Mouse (Mus musculus): ENCODE results near the gene Prmt9. TPM values are rescaled to one million over a fixed set of nuclear protein-coding genes. Genes with fewer than 3 reads are reported as not detected.
A peak's percentile ranks its signal among the peaks of the same experiment; 100 is the strongest.

Prmt9 gene
- total and polyA plus RNA-seq, 3 experiments: 5.5 to 35.5 (median 30.6) TPM

DNA sequence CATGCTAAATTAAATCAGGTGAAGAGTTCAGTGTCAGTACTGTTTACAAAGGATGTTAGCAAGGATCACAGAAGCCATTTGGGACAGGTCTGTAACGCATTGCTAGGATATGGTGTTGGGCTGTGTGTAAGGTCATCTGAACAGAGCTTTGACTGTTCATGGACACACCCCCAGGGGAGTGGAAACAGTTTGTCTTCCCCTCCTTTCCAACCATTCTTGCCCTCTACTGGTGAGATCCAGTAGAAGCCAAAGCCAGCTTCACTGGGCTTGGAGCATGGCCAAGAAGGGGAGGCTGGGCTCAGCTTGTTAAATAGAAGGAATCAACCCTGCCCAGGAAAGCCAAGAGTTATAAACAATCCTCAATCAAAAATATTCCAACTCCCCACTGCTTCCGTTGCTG, 68.7 kb downstream of the Prmt9 start:
- Histone ChIP-seq H3K36me3 (replicated peaks) (no peaks in the 10 kb centered on the region), H3K27me3 (ENCODE audit: insufficient read depth, low read length) (peaks cover 32% of the 10 kb centered on the region), H3K9me3 (replicated peaks) (no peaks in the 10 kb centered on the region), H3K4me3 (ENCODE audit: low read depth, low read length) (no peak overlapping the region), H3K4me1 (ENCODE audit: insufficient read depth, low read depth, low read length) (peaks cover 3% of the 10 kb centered on the region)
- no peak for TF ChIP-seq POLR2AphosphoS5 (IDR thresholded peaks at IDR 0.05; ENCODE audit: insufficient replicate concordance, low read depth, low read length)
- TF ChIP-seq GATA1 (IDR thresholded peaks at IDR 0.05; ENCODE audit: borderline replicate concordance, low read length): no peak
- DNase-seq (ENCODE audit: low spot score): no peak
- peak; percentile 34; the same call in 1 of the 2 replicates for ATAC-seq (ENCODE audit: extremely low read depth, insufficient number of reproducible peaks, low FRiP score, poor library complexity, severe bottlenecking)

DNA sequence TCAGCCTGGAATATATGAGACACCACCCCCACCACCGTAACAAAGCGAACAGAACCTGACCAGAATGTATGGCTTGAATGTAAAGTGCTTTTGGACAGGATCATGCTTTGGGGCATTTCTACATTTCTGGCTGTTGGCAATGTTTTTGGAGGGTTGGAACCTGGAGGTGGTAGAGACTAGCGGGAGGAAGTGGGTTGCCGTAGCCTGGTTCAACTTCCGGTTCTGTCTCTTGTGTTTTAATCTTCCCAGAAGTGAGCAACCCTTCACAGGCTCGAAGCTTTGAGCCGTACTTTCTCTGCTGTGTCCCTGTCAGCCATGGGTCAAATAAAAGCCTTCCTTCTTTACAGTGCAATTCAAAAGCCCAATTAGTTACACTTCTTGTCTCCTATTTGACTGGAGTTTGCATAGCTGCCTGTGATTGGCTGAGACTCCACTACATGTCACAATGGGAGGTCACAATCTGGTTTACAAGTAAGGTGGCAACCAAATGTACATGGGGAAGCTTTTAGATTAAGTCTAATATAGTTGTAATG, 74.5 kb downstream of the Prmt9 start:
- peaks cover 37% of the 10 kb centered on the region for H3K27me3 ChIP-seq (ENCODE audit: insufficient read depth, low read length)
- DNase-seq (ENCODE audit: low spot score): no peak
- no peaks in the 10 kb centered on the region for H3K36me3 ChIP-seq (replicated peaks)
- peak; percentile 1; the same call in 1 of the 2 replicates for ATAC-seq (ENCODE audit: extremely low read depth, insufficient number of reproducible peaks, low FRiP score, poor library complexity, severe bottlenecking)
- no peak for TF ChIP-seq CTCF (IDR thresholded peaks at IDR 0.05; ENCODE audit: low read depth, low read length)
- no peak overlapping the region for H3K4me3 ChIP-seq (ENCODE audit: low read depth, low read length)
- H3K9me3 ChIP-seq (replicated peaks): no peaks in the 10 kb centered on the region
- H3K4me1 ChIP-seq (ENCODE audit: insufficient read depth, low read depth, low read length): no peaks in the 10 kb centered on the region

DNA sequence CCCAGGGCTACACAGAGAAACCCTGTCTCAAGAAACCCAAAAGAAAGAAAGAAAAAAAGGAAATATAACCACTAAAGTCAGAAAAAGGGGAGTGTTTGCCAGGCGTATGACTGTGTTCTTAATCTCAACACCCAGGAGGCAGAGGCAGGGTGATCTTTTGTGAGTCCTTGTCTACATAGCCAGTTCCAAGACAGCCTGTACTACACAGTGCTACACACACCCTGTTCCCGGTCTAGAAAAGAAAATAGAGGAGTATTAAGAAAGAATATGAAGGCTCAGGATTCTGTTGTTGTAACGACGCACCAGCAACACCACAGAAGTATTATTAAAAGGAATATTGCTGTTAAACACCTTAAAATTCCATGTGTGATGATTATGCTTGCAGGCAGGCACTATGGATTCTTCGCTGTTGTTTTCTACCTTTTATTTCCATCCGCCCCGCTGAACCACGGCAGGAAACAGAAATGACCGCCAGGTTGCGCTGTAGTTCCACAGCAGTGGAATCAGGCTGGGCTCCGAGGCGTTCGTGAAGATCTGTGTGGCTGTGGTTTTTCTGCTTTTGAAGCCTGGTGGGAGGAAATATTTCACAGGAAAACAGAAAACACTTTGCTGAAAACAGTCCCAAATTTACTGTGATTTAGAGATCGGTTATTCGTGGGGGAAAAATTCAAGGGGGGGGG, 80.8 kb downstream of the Prmt9 start:
- peak; percentile 67 for TF ChIP-seq CTCF (IDR thresholded peaks at IDR 0.05; ENCODE audit: low read depth, low read length)
- no peak for TF ChIP-seq TAL1 (conservative IDR thresholded peaks at IDR 0.05; ENCODE audit: low read depth, low read length)
- no peaks in the 10 kb centered on the region for H3K36me3 ChIP-seq (replicated peaks)
- no peaks in the 10 kb centered on the region for H3K9me3 ChIP-seq (replicated peaks)
- H3K27me3 ChIP-seq (ENCODE audit: insufficient read depth, low read length): peaks cover 34% of the 10 kb centered on the region
- ATAC-seq (ENCODE audit: extremely low read depth, insufficient number of reproducible peaks, low FRiP score, poor library complexity, severe bottlenecking): peak; percentile 63
- peak; percentile 30 for DNase-seq (ENCODE audit: low spot score)
- peaks cover 2% of the 10 kb centered on the region; the same call in 1 of the 2 replicates for H3K4me1 ChIP-seq (ENCODE audit: insufficient read depth, low read depth, low read length)
- no peak overlapping the region for H3K4me3 ChIP-seq (ENCODE audit: low read depth, low read length)

- Histone ChIP-seq H3K27me3 (ENCODE audit: insufficient read depth, low read length) (peaks cover 32% of the 10 kb centered on the region), H3K36me3 (replicated peaks) (no peaks in the 10 kb centered on the region), H3K4me1 (ENCODE audit: insufficient read depth, low read depth, low read length) (peaks cover 2% of the 10 kb centered on the region; the same call in 1 of the 2 replicates), H3K4me3 (ENCODE audit: low read depth, low read length) (no peak overlapping the region), H3K9me3 (replicated peaks) (no peaks in the 10 kb centered on the region)
- no peak for ATAC-seq (ENCODE audit: extremely low read depth, insufficient number of reproducible peaks, low FRiP score, poor library complexity, severe bottlenecking)
- DNase-seq (ENCODE audit: low spot score): no peak
- TF ChIP-seq TAL1 (conservative IDR thresholded peaks at IDR 0.05; ENCODE audit: low read depth, low read length) (no peak), GATA1 (IDR thresholded peaks at IDR 0.05; ENCODE audit: borderline replicate concordance, low read length) (no peak), POLR2AphosphoS5 (IDR thresholded peaks at IDR 0.05; ENCODE audit: insufficient replicate concordance, low read depth, low read length) (no peak), GATA2 (IDR thresholded peaks at IDR 0.05; ENCODE audit: borderline replicate concordance, low read depth, low read length) (no peak), CTCF (IDR thresholded peaks at IDR 0.05; ENCODE audit: low read depth, low read length) (no peak)
These were observed 81.5 kb downstream of the Prmt9 start for GRCm38 (mm10) chr8:77630691-77631090.

Other genes starting within 250 kb of the Prmt9 start
- 22.7 and 24.4 TPM in 2 replicates for gene Arhgap10, start 31.4 kb upstream of the Prmt9 start, total RNA-seq (2014; fragmentation: Nextera tagmentation)
- 21.0 and 26.1 TPM in 2 replicates for gene Arhgap10, start 31.4 kb upstream of the Prmt9 start, total RNA-seq (2017)
- gene Arhgap10, start 31.4 kb upstream of the Prmt9 start, polyA plus RNA-seq (2012): 20.3 and 22.9 TPM in 2 replicates
- 39.1 and 55.5 TPM in 2 replicates for gene Tmem184c, start 61.3 kb downstream of the Prmt9 start, total RNA-seq (2014; fragmentation: Nextera tagmentation)
- 29.8 and 30.6 TPM in 2 replicates for gene Tmem184c, start 61.3 kb downstream of the Prmt9 start, total RNA-seq (2017)
- gene Tmem184c, start 61.3 kb downstream of the Prmt9 start, polyA plus RNA-seq (2012): 4.8 and 4.9 TPM in 2 replicates
- gene Ednra, start 175.1 kb downstream of the Prmt9 start, total RNA-seq (2014; fragmentation: Nextera tagmentation): 0.39 TPM in 1 of 2 replicates, not detected in the other
- 0.06 and 0.11 TPM in 2 replicates for gene Ednra, start 175.1 kb downstream of the Prmt9 start, total RNA-seq (2017)
- gene Ednra, start 175.1 kb downstream of the Prmt9 start, polyA plus RNA-seq (2012): not detected in 2 replicates